Mouse (Mus musculus) heart, embryonic 12.5 days (tissue): ENCODE results near the gene Ftl1-ps1. TPM values are rescaled to one million over a fixed set of nuclear protein-coding genes. Genes with fewer than 3 reads are reported as not detected.

Source experiments
- ATAC-seq: fragments of 200-750 bp; cut with Nextera tagmentation; 2 replicates; pipeline ENCODE4 v1.8.0; 2017; ENCODE audit warnings: moderate TSS enrichment, moderate library complexity; ENCODE audit not compliant: insufficient number of reproducible peaks, low FRiP score
- H3K27ac ChIP-seq: fragments of 300-500 bp; sonication (generic); 2 replicates; pipeline ENCODE4 v1.5.1; 2016; ENCODE audit warnings: mild to moderate bottlenecking, moderate library complexity; ENCODE audit not compliant: poor library complexity, severe bottlenecking
- H3K27me3 ChIP-seq: fragments of 300-500 bp; sonication (generic); replicated peaks from 2 replicates; pipeline ENCODE4 v1.6.1; 2016; ENCODE audit warnings: mild to moderate bottlenecking, moderate library complexity
- H3K36me3 ChIP-seq: fragments of 300-500 bp; sonication (generic); 2 replicates; pipeline ENCODE4 v1.6.1; 2016; ENCODE audit warnings: mild to moderate bottlenecking, moderate library complexity
- H3K4me1 ChIP-seq: fragments of 300-500 bp; sonication (generic); replicated peaks from 2 replicates; pipeline ENCODE4 v1.6.1; 2016; ENCODE audit warnings: mild to moderate bottlenecking
- H3K4me2 ChIP-seq: fragments of 300-500 bp; sonication (generic); 2 replicates; pipeline ENCODE4 v1.6.1; 2016; ENCODE audit warnings: mild to moderate bottlenecking, moderate library complexity
- H3K4me3 ChIP-seq: fragments of 300-500 bp; sonication (generic); 2 replicates; pipeline ENCODE4 v1.5.1; 2016; ENCODE audit warnings: mild to moderate bottlenecking
- H3K9ac ChIP-seq: fragments of 300-500 bp; sonication (generic); 2 replicates; pipeline ENCODE4 v1.6.1; 2016; ENCODE audit warnings: mild to moderate bottlenecking, moderate library complexity
- H3K9me3 ChIP-seq: fragments of 300-500 bp; sonication (generic); replicated peaks from 2 replicates; pipeline ENCODE4 v1.6.1; 2016; ENCODE audit warnings: mild to moderate bottlenecking, moderate library complexity
- WGBS: fragments of 180-500 bp; shearing (Covaris S2); methylation state at CpG from one replicate; pipeline ENCODE4 v1.1.7; 2016; 5-methylcytosine and 5-hydroxymethylcytosine counted together
- microRNA counts: library from miRNA; unstranded; fragments of <30 nt; microRNA quantifications from one replicate; lab custom pipeline; 2017
- microRNA-seq: library from miRNA; unstranded; fragments of <30 nt; microRNA quantifications from one replicate; pipeline ENCODE4, GENCODE M21; 2017
- polyA plus RNA-seq: library from polyadenylated mRNA; unstranded; fragments of >200 nt; fragmentation: Nextera tagmentation; extraction: Ambion mirVana; gene quantifications from 2 replicates; pipeline ENCODE4 v1.2.1, GENCODE M21; 2016

Ftl1-ps1 gene
- polyA plus RNA-seq, 1 experiment from 2014 or later = 72.3 TPM

DNA sequence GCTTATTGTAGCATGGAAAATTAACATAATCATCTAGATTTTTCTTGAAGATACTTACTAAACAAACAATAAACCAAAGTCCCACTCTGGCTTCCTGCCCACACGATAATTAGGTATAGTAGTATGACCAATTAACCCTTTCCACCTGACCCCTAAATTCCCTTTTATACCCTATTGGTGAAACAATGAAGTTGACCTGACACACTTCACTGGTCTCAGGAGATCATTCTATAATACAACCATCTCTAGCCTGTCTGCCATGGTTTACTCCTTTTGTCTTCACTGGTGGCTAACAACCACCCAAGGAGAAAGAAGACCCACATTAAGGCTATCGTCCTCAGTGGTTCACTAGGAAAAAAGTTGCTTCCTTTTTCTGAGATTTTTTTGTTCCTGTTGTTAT, 8.3 kb upstream of the Ftl1-ps1 start:
- H3K27ac ChIP-seq = no peak overlapping the region
- 0 out of 2 replicates have a peak, but pooled peaks cover 4% of the 10 kb centered on the region for H3K27me3 ChIP-seq
- no peak for ATAC-seq
- no peak overlapping the region for H3K4me2 ChIP-seq
- no peaks in the 10 kb centered on the region for H3K9me3 ChIP-seq
- no peaks in the 10 kb centered on the region for H3K36me3 ChIP-seq
- H3K4me3 ChIP-seq = no peak overlapping the region
- H3K4me1 ChIP-seq = 0 out of 2 replicates have a peak, but pooled peaks cover 3% of the 10 kb centered on the region
- H3K9ac ChIP-seq = no peak overlapping the region
- 76% methylated on average over 2 of the region's 2 CpGs for WGBS

DNA sequence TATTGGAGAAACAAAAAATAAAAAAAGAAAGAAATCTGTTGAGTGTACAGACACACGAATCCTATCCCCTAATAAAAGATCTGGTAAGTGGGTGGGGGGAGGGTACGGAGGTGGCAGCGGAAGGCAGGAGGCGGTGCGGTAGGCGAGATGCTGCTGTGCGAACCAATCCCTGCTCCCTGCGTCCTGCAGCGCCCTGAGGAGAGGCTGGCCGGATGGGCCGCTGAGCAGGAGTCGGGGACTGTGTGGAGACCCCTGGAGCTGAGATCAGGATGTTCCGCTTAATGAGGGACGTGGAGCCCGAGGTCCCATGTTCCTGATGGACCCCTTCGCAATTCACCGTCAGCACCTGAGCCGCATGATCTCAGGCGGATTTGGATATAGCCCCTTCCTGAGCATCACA, 40.4 kb downstream of the Ftl1-ps1 start:
- H3K9me3 ChIP-seq = peaks cover 38% of the 10 kb centered on the region
- no peak overlapping the region for H3K4me3 ChIP-seq
- no peaks in the 10 kb centered on the region for H3K4me1 ChIP-seq
- no peak overlapping the region for H3K9ac ChIP-seq
- H3K27ac ChIP-seq = no peak overlapping the region
- peaks cover 25% of the 10 kb centered on the region for H3K36me3 ChIP-seq
- WGBS = 21% methylated on average over 19 of the region's 19 CpGs
- ATAC-seq = no peak
- no peak overlapping the region; the same call in 1 of the 2 replicates for H3K4me2 ChIP-seq
- H3K27me3 ChIP-seq = no peaks in the 10 kb centered on the region

MicroRNAs encoded within 50 kb of the gene (microRNA counts, 519-probe panel; counts per million panel counts)
- microRNA mmu-miR-692 (lab: Ali Mortazavi, UCI) = not detected

Small RNA genes lying within 50 kb of the gene (microRNA-seq; reads per million reads assigned to microRNA genes)
- gene Mir692-3 = not detected

Other genes with a start within 250 kb of the Ftl1-ps1 start
- gene Exoc3, start 191.0 kb upstream of the Ftl1-ps1 start, polyA plus RNA-seq = 50.4 and 51.0 TPM in 2 replicates
- gene Ahrr, start 107.4 kb upstream of the Ftl1-ps1 start, polyA plus RNA-seq = 0.73 and 0.82 TPM in 2 replicates
- 87.5 and 89.2 TPM in 2 replicates for gene Pdcd6, start 82.1 kb upstream of the Ftl1-ps1 start, polyA plus RNA-seq
- 450 and 465 TPM in 2 replicates for gene Sdha, start 49.4 kb upstream of the Ftl1-ps1 start, polyA plus RNA-seq
- gene Ccdc127, start 49.4 kb upstream of the Ftl1-ps1 start, polyA plus RNA-seq = 48.7 and 54.9 TPM in 2 replicates
- 0.87 and 1.5 TPM in 2 replicates for gene Lrrc14b, start 35.7 kb upstream of the Ftl1-ps1 start, polyA plus RNA-seq
- 2.9 and 3.3 TPM in 2 replicates for gene Zfp72, start 8.9 kb upstream of the Ftl1-ps1 start, polyA plus RNA-seq
- 13.2 and 14.8 TPM in 2 replicates for gene Zfp825, start 94.3 kb downstream of the Ftl1-ps1 start, polyA plus RNA-seq
- 9.3 and 17.5 TPM in 2 replicates for gene Erap1, start 239.9 kb downstream of the Ftl1-ps1 start, polyA plus RNA-seq